Mouse (Mus musculus) v-Abl transformed pro-B cells (cell line): ENCODE results near the gene Zfp975.
"Not testable (repeated sequence)": the region's sequence is repeated elsewhere in the genome, so short reads cannot be mapped to it uniquely, and the experiment has no call there.

Experiments
- in situ Hi-C, 2 experiments: fragments of 400-800 bp; cut with MboI; formaldehyde crosslinking; loops; one replicate each; pipeline ENCODE4 v1.15.1; 2025; ENCODE audit not compliant: unreplicated experiment in 2 of 2

Zfp975 gene

GRCm38 (mm10) chr7:42692362-42693158, at the start of gene Zfp975:
Zfp975 (minus strand) TSS chr7:42692742.
- in situ Hi-C loops = not testable (repeated sequence)

- in situ Hi-C loops = loop anchor here in 1 of 2 experiments (25.0 kb wide), 1 partner anchor 99 kb away; no protein-coding TSS in a partner anchor
Observed at GRCm38 (mm10) chr7:42738536-42739210, 46.1 kb upstream of the Zfp975 start.

GRCm38 (mm10) chr7:42726917-42727316, 34.4 kb upstream of the Zfp975 start, which contains the start of gene Gm17067:
Gm17067 (minus strand) TSS chr7:42727017.
- in situ Hi-C loops = loop anchor here in 1 of 2 experiments (25.0 kb wide), 1 partner anchor 110 kb away; no protein-coding TSS in a partner anchor

GRCm38 (mm10) chr7:42693251-42693650, 709 bp upstream of the Zfp975 start:
- in situ Hi-C loops = not testable (repeated sequence)

GRCm38 (mm10) chr7:42680081-42680480, 12.5 kb downstream of the Zfp975 start:
- in situ Hi-C loops = not testable (repeated sequence)

- in situ Hi-C loops = not testable (repeated sequence)
Observed at GRCm38 (mm10) chr7:42679646-42680045, 12.9 kb downstream of the Zfp975 start.

- in situ Hi-C loops = loop anchor here in 1 of 2 experiments (25.0 kb wide), 1 partner anchor 198 kb away; no protein-coding TSS in a partner anchor
Observed at GRCm38 (mm10) chr7:42660140-42660539, 32.4 kb downstream of the Zfp975 start.

GRCm38 (mm10) chr7:42655211-42655610, 37.3 kb downstream of the Zfp975 start:
- in situ Hi-C loops = loop anchor here in 1 of 2 experiments (25.0 kb wide), 1 partner anchor 193 kb away; no protein-coding TSS in a partner anchor

- in situ Hi-C loops = not testable (repeated sequence)
Observed at GRCm38 (mm10) chr7:42643120-42643620, 49.4 kb downstream of the Zfp975 start.

GRCm38 (mm10) chr7:42642152-42643115, 50.1 kb downstream of the Zfp975 start, which contains the start of gene Zfp976:
Zfp976 (minus strand) TSS chr7:42642588.
- in situ Hi-C loops = not testable (repeated sequence)

GRCm38 (mm10) chr7:42631031-42631430, 61.5 kb downstream of the Zfp975 start:
- in situ Hi-C loops = not testable (repeated sequence)
